In genomic region chr4:13287372-13287771, GRCm38 (mm10) we compare ENCODE assay signal across 27 mouse cellular contexts.
DNase-seq lines count a peak whose midpoint lies in the region; ATAC-seq and TF ChIP-seq lines count a peak whose summit lies in the region.
"Had no signal": no experiment of that assay in that cellular context is flagged by ENCODE, and none has a peak within 500 bp of the region (broad histone marks: within the 10 kb centered on the region; RNA-seq: fewer than 3 reads in every experiment).

No protein-coding gene starts in this region.

- no peaks in the 10 kb centered on the region for H3K36me3 ChIP-seq in forebrain, embryonic 16.5 days (ENCODE audit: control insufficient read depth, insufficient read depth)
- no peaks in the 10 kb centered on the region for H3K36me3 ChIP-seq in forebrain, embryonic 14.5 days (ENCODE audit: control insufficient read depth, insufficient read depth, low read length)
- H3K36me3 ChIP-seq in CH12.LX (replicated peaks in 1 of 2; ENCODE audit: control insufficient read depth in 1 of 2, insufficient read depth in 1 of 2, low read length in 1 of 2), result no peaks in the 10 kb centered on the region
- H3K36me3 ChIP-seq: embryonic facial prominence, embryonic 10.5 days; embryonic facial prominence, embryonic 13.5 days; G1E; hindbrain, embryonic 10.5 days; hindbrain, embryonic 15.5 days had no signal

- in situ Hi-C loops in CH12.LX (cut with MboI; ENCODE audit: low pct_ligation_motif_present, low pct_unique_long_range_greater_than_20kb, low sequenced_read_pairs), result no loop called here

- H3K27ac ChIP-seq in forebrain, embryonic 16.5 days (ENCODE audit: low read length), result peak overlapping the region; percentile 2; the same call in 1 of the 2 replicates
- H3K27ac ChIP-seq in forebrain, embryonic 14.5 days (ENCODE audit: low read depth, low read length), result no peak overlapping the region
- no peak overlapping the region for H3K27ac ChIP-seq in CH12.LX (ENCODE audit: insufficient read depth, low read depth)
- H3K27ac ChIP-seq: embryonic facial prominence, embryonic 10.5 days; embryonic facial prominence, embryonic 13.5 days; forebrain, embryonic 13.5 days; hindbrain, embryonic 15.5 days had no signal

- no peaks in the 10 kb centered on the region for H3K79me2 ChIP-seq in CH12.LX (replicated peaks; ENCODE audit: control insufficient read depth, extremely low read depth, insufficient read depth, poor library complexity, severe bottlenecking)

- H3K9ac ChIP-seq in forebrain, embryonic 16.5 days (replicated peaks; ENCODE audit: low read depth, low read length), result no peak overlapping the region
- H3K9ac ChIP-seq in forebrain, embryonic 14.5 days (ENCODE audit: low read length), result no peak overlapping the region
- H3K9ac ChIP-seq in CH12.LX (ENCODE audit: insufficient read depth, low read depth), result no peak overlapping the region
- H3K9ac ChIP-seq: embryonic facial prominence, embryonic 13.5 days; forebrain, embryonic 13.5 days; hindbrain, embryonic 15.5 days had no signal

- no peaks in the 10 kb centered on the region for H3K27me3 ChIP-seq in forebrain, embryonic 16.5 days (replicated peaks; ENCODE audit: control insufficient read depth, insufficient read depth, low read length)
- H3K27me3 ChIP-seq in forebrain, embryonic 14.5 days (replicated peaks; ENCODE audit: control insufficient read depth, insufficient read depth, low read length), result no peaks in the 10 kb centered on the region
- H3K27me3 ChIP-seq in CH12.LX (replicated peaks), result no peaks in the 10 kb centered on the region
- H3K27me3 ChIP-seq: embryonic facial prominence, embryonic 13.5 days; forebrain, embryonic 13.5 days; hindbrain, embryonic 15.5 days; Patski had no signal

- dilution Hi-C loops in CH12.LX (cut with MboI; ENCODE audit: extremely low pct_ligation_motif_present, extremely low pct_unique_long_range_greater_than_20kb, low sequenced_read_pairs), result no loop called here

- WGBS in forebrain, embryonic 16.5 days, result 45% methylated on average over 8 of the region's 8 CpGs
- whole genome bisulfite sequencing in forebrain, embryonic 14.5 days, result 55% methylated on average over 8 of the region's 8 CpGs

- TF ChIP-seq EP300 in CH12.LX (IDR thresholded peaks at IDR 0.05; ENCODE audit: low read length), result no peak

- TF ChIP-seq CTCF in CH12.LX (conservative IDR thresholded peaks at IDR 0.05 in 1 of 2, IDR thresholded peaks at IDR 0.05 in 1 of 2; ENCODE audit: low read depth in 2 of 2, low read length in 2 of 2), result no peak

- no peak for TF ChIP-seq POLR2A in CH12.LX (IDR thresholded peaks at IDR 0.05; ENCODE audit: low read depth, low read length)

- no peak for DNase-seq in forebrain, embryonic 14.5 days (ENCODE audit: low spot score)
- DNase-seq in 416B (ENCODE audit: low read depth) (peak; percentile 22), CH12.LX (ENCODE audit: extremely low read depth) (peak; percentile 31)
- no peak for DNase-seq in right cerebral cortex, postnatal 36 days (ENCODE audit: low spot score in 2 of 2)
- no peak for DNase-seq in layer of hippocampus, adult 8-10 months (ENCODE audit: low spot score in 2 of 2)
- DNase-seq: adrenal gland, postnatal 10 days; adrenal gland, postnatal 36 days; cerebellum, adult 11 months; cerebellum, adult 2 months; cerebellum, adult 9-11 months; cerebellum, postnatal 25 days; embryo, embryonic 11 days; gastrocnemius, postnatal 10 days; gastrocnemius, postnatal 36 days; heart, adult 11 months had no signal

- TF ChIP-seq RAD21 in CH12.LX (IDR thresholded peaks at IDR 0.05; ENCODE audit: low read depth, low read length), result no peak

- H3K4me3 ChIP-seq in forebrain, embryonic 16.5 days (replicated peaks; ENCODE audit: low read length), result no peak overlapping the region
- no peak overlapping the region for H3K4me3 ChIP-seq in forebrain, embryonic 14.5 days (ENCODE audit: low read depth, low read length)
- no peak overlapping the region for H3K4me3 ChIP-seq in CH12.LX (replicated peaks in 1 of 3; ENCODE audit: low read depth in 2 of 3, low read length in 2 of 3, poor library complexity in 1 of 3)
- H3K4me3 ChIP-seq: embryonic facial prominence, embryonic 10.5 days; embryonic facial prominence, embryonic 13.5 days; erythroblast, embryonic 14.5 days; forebrain, embryonic 13.5 days; hindbrain, embryonic 10.5 days; hindbrain, embryonic 15.5 days had no signal

- no peak for ATAC-seq in forebrain, embryonic 16.5 days
- ATAC-seq in forebrain, embryonic 14.5 days, result no peak
- peak; percentile 70 for ATAC-seq in megakaryocyte progenitor cell, adult 5-6 weeks (replicated peaks; ENCODE audit: poor library complexity)
- ATAC-seq: intestine, postnatal 0 days; Patski had no signal

- H3K4me2 ChIP-seq in forebrain, embryonic 16.5 days (ENCODE audit: low read length), result no peak overlapping the region
- H3K4me2 ChIP-seq in forebrain, embryonic 14.5 days (ENCODE audit: low read length), result no peak overlapping the region
- peak overlapping the region; percentile 22; the same call in 1 of the 2 replicates for H3K4me2 ChIP-seq in CH12.LX (ENCODE audit: insufficient read depth, low read depth, poor library complexity, severe bottlenecking)
- H3K4me2 ChIP-seq: embryonic facial prominence, embryonic 13.5 days; forebrain, embryonic 13.5 days; heart, embryonic 11.5 days; hindbrain, embryonic 15.5 days had no signal

- peaks cover 16% of the 10 kb centered on the region for H3K4me1 ChIP-seq in forebrain, embryonic 16.5 days (replicated peaks; ENCODE audit: control insufficient read depth, insufficient read depth, low read length)
- H3K4me1 ChIP-seq in forebrain, embryonic 14.5 days (ENCODE audit: control insufficient read depth, insufficient read depth, low read length), result peaks cover 8% of the 10 kb centered on the region; the same call in 1 of the 2 replicates
- peaks cover 0 to 37% of the 10 kb centered on the region in 2 experiments; a peak in 3 of 4 replicates for H3K4me1 ChIP-seq in CH12.LX (ENCODE audit: control insufficient read depth in 1 of 2, insufficient read depth in 2 of 2)
- H3K4me1 ChIP-seq: embryonic facial prominence, embryonic 13.5 days had no signal

- no peaks in the 10 kb centered on the region for H3K9me3 ChIP-seq in forebrain, embryonic 16.5 days (ENCODE audit: control insufficient read depth, low read length)
- H3K9me3 ChIP-seq in forebrain, embryonic 14.5 days (replicated peaks; ENCODE audit: control insufficient read depth, low read length), result no peaks in the 10 kb centered on the region
- H3K9me3 ChIP-seq in CH12.LX (replicated peaks; ENCODE audit: low read length), result peaks cover 2% of the 10 kb centered on the region
- H3K9me3 ChIP-seq: embryonic facial prominence, embryonic 10.5 days; embryonic facial prominence, embryonic 13.5 days; forebrain, embryonic 13.5 days; G1E; hindbrain, embryonic 10.5 days; hindbrain, embryonic 15.5 days had no signal

TF ChIP-seq in CH12.LX, 34 proteins besides CTCF, POLR2A, EP300 and RAD21:
- peak; percentile 47; the same call in 1 of the 2 replicates for TF ChIP-seq MEF2A (IDR thresholded peaks at IDR 0.05; ENCODE audit: borderline replicate concordance, low read depth, low read length)
- TF ChIP-seq ZMIZ1 (IDR thresholded peaks at IDR 0.05; ENCODE audit: low read depth, low read length), result no peak
- peak; percentile 33; the same call in 1 of the 2 replicates for TF ChIP-seq IRF4 (IDR thresholded peaks at IDR 0.05; ENCODE audit: low read depth, low read length)
- no peak for TF ChIP-seq CHD1 (IDR thresholded peaks at IDR 0.05; ENCODE audit: low read depth, low read length)
- peak; percentile 52 for TF ChIP-seq BHLHE40 (IDR thresholded peaks at IDR 0.05; ENCODE audit: low read depth, low read length)
- no peak for TF ChIP-seq KAT2A (IDR thresholded peaks at IDR 0.05; ENCODE audit: insufficient replicate concordance, low read length)
- TF ChIP-seq MXI1 (IDR thresholded peaks at IDR 0.05; ENCODE audit: low read depth, low read length), result no peak
- TF ChIP-seq PAX5 (IDR thresholded peaks at IDR 0.05; ENCODE audit: low read length), result no peak

Comparison
In these comparisons a context has a peak if more than half of its experiments do, and no peak if none do; other contexts are left out.
1. DNase-seq: peak in 416B (single experiment) and CH12.LX (single experiment); none in forebrain, embryonic 14.5 days (single experiment), right cerebral cortex, postnatal 36 days (0 of 2) and layer of hippocampus, adult 8-10 months (0 of 2).